Mouse (Mus musculus): Measurements from ENCODE around the gene Baiap2l1. TPM values are rescaled to one million over a fixed set of nuclear protein-coding genes. Genes with fewer than 3 reads are reported as not detected.

Gene Baiap2l1
- polyA plus RNA-seq (2014; fragmentation: Illumina TruSeq; extraction: RNeasy Lipid Tissue Mini Kit (QIAGEN cat#74804)) = 18.2 TPM

GRCm38 (mm10) chr5:144357881-144358591 lies at the start of gene Baiap2l1:
TSS of gene Baiap2l1 (minus strand) at chr5:144358112.

GRCm38 (mm10) chr5:144243901-144244487 lies 113.9 kb downstream of the Baiap2l1 start, which contains the start of gene Bri3:
TSS of gene Bri3 (plus strand) at chr5:144244437.

GRCm38 (mm10) chr5:144223503-144223862 lies 134.4 kb downstream of the Baiap2l1 start, which contains the start of gene Tecpr1:
TSS of gene Tecpr1 (minus strand) at chr5:144223615.

Other genes starting within 250 kb of the Baiap2l1 start
- 0.26 TPM for gene Bhlha15, start 167.8 kb downstream of the Baiap2l1 start, polyA plus RNA-seq (2014; fragmentation: Illumina TruSeq; extraction: RNeasy Lipid Tissue Mini Kit (QIAGEN cat#74804))
- gene Tecpr1, start 134.5 kb downstream of the Baiap2l1 start, polyA plus RNA-seq (2014; fragmentation: Illumina TruSeq; extraction: RNeasy Lipid Tissue Mini Kit (QIAGEN cat#74804)) = 0.66 TPM
- 105 TPM for gene Bri3, start 113.7 kb downstream of the Baiap2l1 start, polyA plus RNA-seq (2014; fragmentation: Illumina TruSeq; extraction: RNeasy Lipid Tissue Mini Kit (QIAGEN cat#74804))
- gene Nptx2, start 187.8 kb upstream of the Baiap2l1 start, polyA plus RNA-seq (2014; fragmentation: Illumina TruSeq; extraction: RNeasy Lipid Tissue Mini Kit (QIAGEN cat#74804)) = 0.51 TPM

Data from ovary, adult 10 weeks (tissue).